8 mouse cellular contexts compared by ENCODE assay signal in genomic region chr5:37290983-37291382, GRCm38 (mm10). TPM values are rescaled to one million over a fixed set of nuclear protein-coding genes. Genes with fewer than 3 reads are reported as not detected.
DNase-seq lines count a peak whose midpoint lies in the region; ATAC-seq and TF ChIP-seq lines count a peak whose summit lies in the region.

No protein-coding gene starts in this region.

- no peaks in the 10 kb centered on the region for H3K27me3 ChIP-seq in heart, embryonic 12.5 days (replicated peaks)

- no peak overlapping the region for H3K4me3 ChIP-seq in layer of hippocampus, adult 2 months
- H3K4me3 ChIP-seq in heart, embryonic 12.5 days: no peak overlapping the region

- H3K4me1 ChIP-seq in heart, embryonic 12.5 days (replicated peaks): no peaks in the 10 kb centered on the region

- TF ChIP-seq CTCF in layer of hippocampus, adult 2 months (conservative IDR thresholded peaks at IDR 0.05): peak; percentile 85

- no peak for DNase-seq in layer of hippocampus, adult 2 months (ENCODE audit: low spot score in 2 of 2)
- DNase-seq in layer of hippocampus, postnatal 36 days: no peak
- DNase-seq in CD4-positive helper T cell, adult 2 months (ENCODE audit: low read depth, low spot score): peak; percentile 8
- DNase-seq in R1 (ENCODE audit: low read depth, low spot score): peak; percentile 60
- peak; percentile 28 for DNase-seq in induced T-regulatory cell, adult 2 months (ENCODE audit: low read depth)
- DNase-seq in gastrocnemius, postnatal 10 days: no peak
- no peak for DNase-seq in ovary, postnatal 10 days (ENCODE audit: low spot score)

- H3K9me3 ChIP-seq in heart, embryonic 12.5 days (replicated peaks): no peaks in the 10 kb centered on the region

- H3K4me2 ChIP-seq in heart, embryonic 12.5 days: no peak overlapping the region

- 55% methylated on average over 9 of the region's 9 CpGs for WGBS in heart, embryonic 12.5 days

- H3K27ac ChIP-seq in layer of hippocampus, adult 2 months: no peak overlapping the region
- no peak overlapping the region for H3K27ac ChIP-seq in heart, embryonic 12.5 days (ENCODE audit: poor library complexity, severe bottlenecking)

- H3K36me3 ChIP-seq in heart, embryonic 12.5 days: no peaks in the 10 kb centered on the region

- no peak for ATAC-seq in heart, embryonic 12.5 days (ENCODE audit: insufficient number of reproducible peaks, low FRiP score)

- H3K9ac ChIP-seq in heart, embryonic 12.5 days: no peak overlapping the region

RNA-seq across cellular contexts. Expression of gene Evc, which starts 45.7 kb away (rescaled TPM):
- total RNA-seq in layer of hippocampus, adult 2 months (2021): 10 to 100 TPM; 16.4 to 16.8 TPM
- 10 to 100 TPM; 12.2 to 12.9 TPM for total RNA-seq in layer of hippocampus, postnatal 36 days (2021)
- 10 to 100 TPM; 24.6 to 27.4 TPM for total RNA-seq in gastrocnemius, postnatal 10 days (2021)
- polyA plus RNA-seq in heart, embryonic 12.5 days (2016; fragmentation: Nextera tagmentation; extraction: Ambion mirVana): 6.4 and 7.9 TPM in 2 replicates

RNA-seq across cellular contexts. Expression of gene Evc2, which starts 47.3 kb away (rescaled TPM):
- 10 to 100 TPM; 26.0 to 27.4 TPM for total RNA-seq in layer of hippocampus, adult 2 months (2021)
- total RNA-seq in layer of hippocampus, postnatal 36 days (2021): 10 to 100 TPM; 24.9 to 28.1 TPM
- total RNA-seq in gastrocnemius, postnatal 10 days (2021): 10 to 100 TPM in 1 of 2 experiments, 1 to 10 TPM in 1; 9.5 to 13.3 TPM
- 11.6 and 12.2 TPM in 2 replicates for polyA plus RNA-seq in heart, embryonic 12.5 days (2016; fragmentation: Nextera tagmentation; extraction: Ambion mirVana)

RNA-seq across cellular contexts. Expression of gene Crmp1, which starts 49.2 kb away (rescaled TPM):
- 100 to 1,000 TPM; 234 to 238 TPM for total RNA-seq in layer of hippocampus, adult 2 months (2021)
- 100 to 1,000 TPM; 239 to 241 TPM for total RNA-seq in layer of hippocampus, postnatal 36 days (2021)
- total RNA-seq in gastrocnemius, postnatal 10 days (2021): 1 to 10 TPM; 1.5 to 2.5 TPM
- 9.7 and 11.8 TPM in 2 replicates for polyA plus RNA-seq in heart, embryonic 12.5 days (2016; fragmentation: Nextera tagmentation; extraction: Ambion mirVana)

Comparison
In these comparisons a context has a peak if more than half of its experiments do, and no peak if none do; other contexts are left out.
1. DNase-seq: peak in CD4-positive helper T cell, adult 2 months (single experiment), R1 (single experiment) and induced T-regulatory cell, adult 2 months (single experiment); none in layer of hippocampus, adult 2 months (0 of 2), layer of hippocampus, postnatal 36 days (0 of 2), gastrocnemius, postnatal 10 days (single experiment) and ovary, postnatal 10 days (single experiment).
2. RNA of gene Crmp1, which starts 49.2 kb away (total RNA-seq): 239 to 241 TPM in layer of hippocampus, postnatal 36 days and 234 to 238 TPM in layer of hippocampus, adult 2 months; 1.5 to 2.5 TPM in gastrocnemius, postnatal 10 days; every median in the first group is over 10 times any median in the second.